Mouse (Mus musculus) gastrocnemius, postnatal 4 days (tissue): ENCODE measurements around the gene Fto. TPM values are rescaled to one million over a fixed set of nuclear protein-coding genes. Genes with fewer than 3 reads are reported as not detected.

ENCODE experiments used
- DNase-seq, 2 experiments: peaks; one replicate each; pipeline ENCODE4 v3.0.0; 2021 to 2022; ENCODE audit warnings: low spot score in 2 of 2, mixed read lengths in 2 of 2
- total RNA-seq, 2 experiments: library from RNA; stranded (reverse); gene quantifications; 2 replicates each; pipeline ENCODE4 v1.2.3; 2021

Gene Fto
- total RNA-seq, 2 experiments from 2014 or later = 153 to 154 TPM

- no peak for DNase-seq
These were observed 131.5 kb downstream of the Fto start for GRCm38 (mm10) chr8:91444636-91445410.

GRCm38 (mm10) chr8:91445516-91445915 lies 132.2 kb downstream of the Fto start:
- no peak for DNase-seq

- no peak for DNase-seq
These were observed 132.7 kb downstream of the Fto start for GRCm38 (mm10) chr8:91446008-91446407.

DNA sequence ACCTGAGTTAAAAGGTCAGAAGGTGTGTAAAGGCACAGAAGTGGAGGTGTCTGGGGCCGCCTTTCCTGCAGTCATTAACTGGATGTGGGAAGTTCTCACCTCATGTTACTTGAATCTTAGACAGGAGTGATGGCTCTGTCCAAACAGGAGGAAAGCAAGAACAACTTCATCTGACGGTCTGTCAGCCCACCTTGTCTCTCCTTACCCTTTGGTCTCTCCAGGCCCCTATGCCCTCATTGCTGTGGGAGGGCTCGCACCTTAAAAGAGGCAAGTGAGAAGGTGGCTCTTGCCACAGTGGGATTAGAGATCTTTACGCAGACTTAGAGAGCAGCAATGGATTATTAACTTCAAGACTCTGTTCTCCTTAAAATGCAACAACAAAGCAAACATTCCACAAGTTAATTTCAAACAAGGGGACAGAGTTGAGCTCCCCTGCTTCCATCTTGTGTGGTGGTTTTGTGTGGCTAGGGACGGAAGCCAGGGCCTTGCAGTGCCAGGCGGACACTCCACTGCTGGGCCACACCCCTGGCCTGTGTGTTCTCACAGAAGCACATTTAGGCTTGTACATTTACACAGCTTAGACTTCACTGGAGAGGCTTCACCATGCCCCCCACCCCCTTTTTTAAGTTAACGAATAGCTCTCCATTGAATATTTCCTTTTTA lies 135.5 kb downstream of the Fto start:
- no peak for DNase-seq

GRCm38 (mm10) chr8:91454926-91455325 lies 141.6 kb downstream of the Fto start:
- DNase-seq = no peak

GRCm38 (mm10) chr8:91455591-91455990 lies 142.3 kb downstream of the Fto start:
- no peak for DNase-seq

DNA sequence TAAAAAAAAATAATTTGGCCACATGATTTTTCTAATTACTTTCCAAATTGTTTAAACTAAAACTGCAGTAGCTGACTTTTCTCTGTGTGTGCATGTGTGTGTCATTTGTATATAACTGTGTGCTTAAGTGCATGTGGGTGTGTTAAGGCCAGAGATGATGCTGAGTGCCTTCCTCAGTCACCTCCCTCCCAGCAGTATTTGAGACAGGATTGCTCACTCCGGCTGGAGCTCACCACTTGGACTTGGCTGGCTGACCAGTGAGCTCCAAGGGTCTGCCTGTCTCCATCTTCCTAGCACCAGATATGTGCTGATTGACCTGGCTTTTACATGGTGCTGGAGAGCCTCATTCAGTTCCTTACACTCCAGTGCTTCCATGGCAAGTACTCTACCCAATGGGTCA lies 144.7 kb downstream of the Fto start:
- DNase-seq = no peak

- no peak for DNase-seq
These were observed 147.6 kb downstream of the Fto start for GRCm38 (mm10) chr8:91460965-91461364.

DNA sequence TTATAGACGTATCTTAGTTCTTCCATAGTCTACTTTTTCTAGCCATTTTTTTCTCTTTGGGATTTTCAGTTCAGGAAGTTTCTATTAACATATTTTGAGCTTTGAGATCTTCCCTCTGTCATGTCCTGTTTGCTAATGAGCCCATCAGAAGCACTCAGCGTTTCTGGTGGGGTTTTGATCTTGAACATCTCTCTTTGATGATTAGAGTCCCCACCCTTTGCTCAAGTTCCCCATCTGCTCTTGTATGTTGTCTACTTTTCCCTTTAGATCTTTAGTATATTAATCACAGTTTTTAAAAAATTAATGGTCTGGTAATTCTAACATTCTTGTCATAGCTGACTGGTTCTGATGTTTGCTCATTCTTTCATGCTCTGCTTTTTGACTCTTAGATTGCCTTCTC lies 150.4 kb downstream of the Fto start:
- DNase-seq = no peak

GRCm38 (mm10) chr8:91467463-91467862 lies 154.1 kb downstream of the Fto start:
- DNase-seq = no peak

DNA sequence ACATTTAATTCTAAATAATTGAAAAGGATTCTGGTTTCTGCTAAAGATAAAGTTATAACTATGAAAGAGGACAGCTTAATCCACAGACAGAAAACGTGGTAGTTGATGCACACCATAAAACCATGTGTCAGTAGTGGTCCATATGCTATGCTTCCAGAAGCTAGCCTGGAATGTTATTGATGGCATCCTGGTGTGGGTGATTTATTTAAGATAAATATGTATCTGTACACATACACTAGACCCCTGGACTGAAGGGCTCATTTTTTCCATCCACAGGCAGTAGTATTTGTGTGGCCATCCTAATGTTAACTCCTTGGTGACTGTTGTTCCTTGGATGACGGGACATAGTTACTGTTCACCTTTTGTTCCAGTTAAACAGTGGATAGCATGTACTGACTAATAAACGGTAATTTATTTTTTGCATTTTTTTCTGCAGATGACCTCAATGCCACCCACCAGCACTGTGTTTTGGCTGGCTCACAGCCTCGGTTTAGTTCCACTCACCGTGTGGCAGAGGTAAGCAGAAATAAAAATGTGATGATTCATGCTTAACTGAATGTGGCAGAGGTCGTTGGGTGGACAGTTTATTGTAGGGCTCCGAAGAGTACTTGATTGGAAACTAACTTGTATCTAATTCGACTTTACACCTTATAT lies 154.7 kb downstream of the Fto start:
- no peak for DNase-seq

DNA sequence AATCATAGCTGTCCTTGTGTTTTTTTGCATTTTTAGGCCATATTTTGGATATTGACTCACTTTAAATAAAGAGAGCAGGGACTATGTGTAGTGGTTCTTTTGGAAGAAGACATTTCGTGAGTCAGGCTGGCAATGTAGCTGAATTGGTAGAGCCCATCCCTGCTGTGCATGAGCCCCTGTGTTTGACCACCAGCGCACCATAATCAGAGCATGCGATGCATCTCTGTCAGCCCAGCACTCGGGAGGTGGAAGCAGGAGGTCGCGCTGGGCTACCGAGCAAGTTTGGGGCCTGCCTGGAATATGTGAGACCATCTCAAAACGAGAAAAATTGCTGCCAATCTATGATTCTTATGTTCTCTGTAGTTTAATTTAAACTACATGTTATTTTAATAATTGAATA lies 156.1 kb downstream of the Fto start:
- no peak for DNase-seq

DNA sequence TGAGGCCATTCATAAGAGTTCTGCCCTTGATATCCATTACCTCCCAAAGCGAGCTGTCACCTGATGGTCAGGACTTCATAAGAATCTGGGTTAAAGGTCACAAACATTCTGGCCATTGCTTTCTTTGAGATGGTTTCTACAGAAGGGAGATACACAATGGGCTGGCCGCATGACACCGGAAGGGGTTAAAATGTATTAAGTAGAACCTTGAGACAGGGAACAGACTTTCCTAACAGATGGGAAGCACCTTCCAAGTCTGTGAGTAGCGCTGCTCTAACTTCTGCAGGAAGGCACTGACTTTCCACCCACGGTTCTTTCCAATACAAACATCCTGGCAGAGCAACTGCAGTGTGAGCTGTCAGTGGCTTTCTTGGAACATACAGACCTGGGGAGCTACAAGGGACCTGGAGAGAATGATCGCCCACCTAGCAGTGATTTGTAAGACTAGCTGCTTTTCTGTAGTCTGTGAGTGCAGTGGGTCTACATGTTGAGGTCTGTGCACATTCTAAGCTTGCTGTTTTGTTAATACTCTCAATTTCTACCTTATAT lies 161.5 kb downstream of the Fto start:
- DNase-seq = no peak

GRCm38 (mm10) chr8:91476988-91477387 lies 163.7 kb downstream of the Fto start:
- DNase-seq = no peak

- DNase-seq = no peak
These were observed 164.1 kb downstream of the Fto start for GRCm38 (mm10) chr8:91477471-91477870.

DNA sequence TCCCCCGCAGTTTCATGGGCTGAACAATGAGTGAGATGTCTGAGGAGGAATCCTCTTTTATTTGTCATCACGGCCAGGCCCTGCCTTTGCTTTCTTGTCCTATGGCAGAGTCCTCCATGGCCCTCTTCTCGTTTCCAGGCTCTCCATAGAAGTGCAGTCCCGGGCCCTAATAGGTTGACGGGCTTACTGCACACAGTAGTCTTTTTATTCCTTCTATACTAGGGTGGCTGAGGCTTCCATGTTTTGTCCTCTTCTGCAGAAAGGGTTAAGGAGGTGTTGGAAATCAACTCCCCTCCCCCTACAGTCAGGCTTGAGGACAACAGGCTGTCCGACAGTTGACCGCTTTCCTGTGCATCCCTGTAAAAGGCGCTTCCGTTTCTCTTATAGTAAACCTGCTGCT lies 169.2 kb downstream of the Fto start:
- no peak for DNase-seq

- no peak for DNase-seq
These were observed 173.1 kb downstream of the Fto start for GRCm38 (mm10) chr8:91486394-91486793.

DNA sequence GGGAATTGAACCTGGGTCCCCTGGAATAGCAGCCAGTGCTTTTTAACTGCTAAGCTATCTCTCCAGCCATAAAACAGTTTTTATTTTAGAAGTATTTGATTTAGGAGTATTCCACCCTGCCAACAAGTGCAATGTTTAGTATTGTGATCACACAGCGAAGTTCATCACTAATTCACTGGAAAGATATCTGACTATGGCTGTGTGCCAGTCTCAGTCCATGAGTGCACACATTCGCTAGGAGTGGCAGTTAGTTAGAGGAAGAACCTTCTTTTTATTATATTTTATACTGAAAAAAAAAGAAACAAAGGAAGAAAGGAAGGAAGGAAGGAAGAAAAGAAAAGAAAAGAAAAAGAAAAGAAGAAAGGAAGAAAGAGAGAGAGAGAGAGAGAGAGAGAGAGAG lies 174.1 kb downstream of the Fto start:
- DNase-seq = no peak

- peak in 1 of 2 experiments; percentile 48 for DNase-seq
These were observed 174.9 kb downstream of the Fto start for GRCm38 (mm10) chr8:91488086-91488783.

- DNase-seq = no peak
These were observed 175.6 kb downstream of the Fto start for GRCm38 (mm10) chr8:91488784-91489450.

DNA sequence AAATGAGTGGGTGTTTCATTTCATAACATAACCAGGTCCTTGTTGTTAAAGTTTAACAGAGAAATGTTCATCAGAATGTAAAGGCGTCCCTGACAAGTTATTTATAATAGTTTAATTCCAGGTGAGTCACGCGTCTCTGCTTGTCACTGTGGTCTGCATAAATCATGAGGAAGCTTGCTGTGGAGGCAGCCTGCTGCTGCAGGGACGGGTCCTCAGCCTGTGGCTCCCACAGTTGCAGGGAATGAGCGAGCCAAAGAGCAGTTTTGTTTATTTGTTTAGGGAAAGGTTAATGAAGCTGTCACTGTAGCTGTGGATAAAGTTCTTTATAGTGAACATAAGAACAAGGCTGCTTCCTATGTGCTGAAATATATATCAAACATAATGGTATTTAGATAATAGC lies 176.7 kb downstream of the Fto start:
- no peak for DNase-seq
